Mouse (Mus musculus) hindbrain, embryonic 14.5 days (tissue): Measurements from ENCODE around the gene Cacng6. TPM values are rescaled to one million over a fixed set of nuclear protein-coding genes. Genes with fewer than 3 reads are reported as not detected.

Experiments
- ATAC-seq: fragments of 200-750 bp; cut with Nextera tagmentation; 2 replicates; pipeline ENCODE4 v1.8.0; 2017; ENCODE audit warnings: moderate number of reproducible peaks, mild to moderate bottlenecking, moderate TSS enrichment, moderate library complexity; ENCODE audit not compliant: low FRiP score
- DNase-seq: peaks from one replicate; pipeline ENCODE4 v3.0.0-alpha.2; 2015; ENCODE audit warnings: low spot score
- H3K27ac ChIP-seq: fragments of 300-500 bp; sonication (generic); 2 replicates; pipeline ENCODE4 v1.5.1; 2014; ENCODE audit warnings: mild to moderate bottlenecking, moderate library complexity
- H3K27me3 ChIP-seq: fragments of 300-500 bp; sonication (generic); 2 replicates; pipeline ENCODE4 v1.6.1; 2014; ENCODE audit warnings: mild to moderate bottlenecking, low read length, mixed read lengths; ENCODE audit not compliant: control insufficient read depth, insufficient read depth
- H3K36me3 ChIP-seq: fragments of 300-500 bp; sonication (generic); replicated peaks from 2 replicates; pipeline ENCODE4 v1.6.1; 2014; ENCODE audit not compliant: control insufficient read depth, insufficient read depth
- H3K4me1 ChIP-seq: fragments of 300-500 bp; sonication (generic); replicated peaks from 2 replicates; pipeline ENCODE4 v1.6.1; 2014; ENCODE audit warnings: antibody characterized with exemption, low read length, mixed read lengths; ENCODE audit not compliant: control insufficient read depth, insufficient read depth
- H3K4me2 ChIP-seq: fragments of 300-500 bp; sonication (generic); replicated peaks from 2 replicates; pipeline ENCODE4 v1.6.1; 2014; ENCODE audit warnings: mild to moderate bottlenecking, moderate library complexity
- H3K4me3 ChIP-seq: fragments of 300-500 bp; sonication (generic); replicated peaks from 2 replicates; pipeline ENCODE4 v1.5.1; 2014; ENCODE audit warnings: mild to moderate bottlenecking, low read length
- H3K9ac ChIP-seq: fragments of 300-500 bp; sonication (generic); 2 replicates; pipeline ENCODE4 v1.6.1; 2014
- H3K9me3 ChIP-seq: fragments of 300-500 bp; sonication (generic); 2 replicates; pipeline ENCODE4 v1.6.1; 2016; ENCODE audit warnings: low read length; ENCODE audit not compliant: control insufficient read depth
- WGBS: fragments of 180-500 bp; shearing (Covaris S2); extraction: QIAGEN DNeasy Blood & Tissue Kit; methylation state at CpG from one replicate; pipeline ENCODE4 v1.1.7; 2014; 5-methylcytosine and 5-hydroxymethylcytosine counted together
- polyA plus RNA-seq: library from polyadenylated mRNA; unstranded; fragments of >200 nt; fragmentation: Nextera tagmentation; extraction: Ambion mirVana; gene quantifications from 2 replicates; pipeline ENCODE4 v1.2.1, GENCODE M21; 2014

Cacng6 gene
- polyA plus RNA-seq, 1 experiment from 2014 or later, result not detected

- WGBS, result 92% methylated on average over 5 of the region's 5 CpGs
- Histone ChIP-seq H3K27ac (no peak overlapping the region), H3K4me1 (peaks cover 4% of the 10 kb centered on the region), H3K4me2 (no peak overlapping the region), H3K36me3 (no peaks in the 10 kb centered on the region), H3K9ac (no peak overlapping the region), H3K4me3 (no peak overlapping the region), H3K9me3 (no peaks in the 10 kb centered on the region), H3K27me3 (peaks cover 49% of the 10 kb centered on the region)
- ATAC-seq, result no peak
- no peak for DNase-seq
Measured at GRCm38 (mm10) chr7:3425141-3425540, 1.1 kb downstream of the Cacng6 start.

GRCm38 (mm10) chr7:3430161-3430560 lies 6.2 kb downstream of the Cacng6 start:
- Histone ChIP-seq H3K4me3 (no peak overlapping the region), H3K9me3 (no peaks in the 10 kb centered on the region), H3K4me2 (no peak overlapping the region), H3K36me3 (no peaks in the 10 kb centered on the region), H3K4me1 (no peaks in the 10 kb centered on the region), H3K27ac (no peak overlapping the region), H3K9ac (no peak overlapping the region), H3K27me3 (peaks cover 10% of the 10 kb centered on the region; the same call in 1 of the 2 replicates)
- WGBS, result 82% methylated on average over 6 of the region's 6 CpGs
- no peak for ATAC-seq
- no peak for DNase-seq

- DNase-seq (no peak), ATAC-seq (no peak)
- Histone ChIP-seq H3K36me3 (no peaks in the 10 kb centered on the region), H3K27ac (no peak overlapping the region), H3K27me3 (no peaks in the 10 kb centered on the region), H3K9ac (no peak overlapping the region), H3K4me2 (no peak overlapping the region), H3K9me3 (no peaks in the 10 kb centered on the region), H3K4me1 (no peaks in the 10 kb centered on the region), H3K4me3 (no peak overlapping the region)
- WGBS, result 78% methylated on average over 1 of the region's 1 CpGs
Measured at GRCm38 (mm10) chr7:3432066-3432465, 8.1 kb downstream of the Cacng6 start.

- Histone ChIP-seq H3K9me3 (no peaks in the 10 kb centered on the region), H3K27ac (no peak overlapping the region), H3K27me3 (no peaks in the 10 kb centered on the region), H3K4me1 (no peaks in the 10 kb centered on the region), H3K36me3 (no peaks in the 10 kb centered on the region), H3K9ac (no peak overlapping the region), H3K4me3 (no peak overlapping the region), H3K4me2 (no peak overlapping the region)
- 45% methylated on average over 5 of the region's 5 CpGs for WGBS
- DNase-seq, result no peak
- no peak for ATAC-seq
Measured at GRCm38 (mm10) chr7:3437941-3438340, 13.9 kb downstream of the Cacng6 start.

GRCm38 (mm10) chr7:3439984-3440383 lies 16.0 kb downstream of the Cacng6 start:
- Histone ChIP-seq H3K9ac (no peak overlapping the region), H3K9me3 (no peaks in the 10 kb centered on the region), H3K27me3 (no peaks in the 10 kb centered on the region), H3K27ac (no peak overlapping the region), H3K4me1 (no peaks in the 10 kb centered on the region), H3K36me3 (no peaks in the 10 kb centered on the region), H3K4me3 (no peak overlapping the region), H3K4me2 (no peak overlapping the region)
- ATAC-seq (no peak), DNase-seq (no peak)
- 92% methylated on average over 10 of the region's 11 CpGs for WGBS

DNA sequence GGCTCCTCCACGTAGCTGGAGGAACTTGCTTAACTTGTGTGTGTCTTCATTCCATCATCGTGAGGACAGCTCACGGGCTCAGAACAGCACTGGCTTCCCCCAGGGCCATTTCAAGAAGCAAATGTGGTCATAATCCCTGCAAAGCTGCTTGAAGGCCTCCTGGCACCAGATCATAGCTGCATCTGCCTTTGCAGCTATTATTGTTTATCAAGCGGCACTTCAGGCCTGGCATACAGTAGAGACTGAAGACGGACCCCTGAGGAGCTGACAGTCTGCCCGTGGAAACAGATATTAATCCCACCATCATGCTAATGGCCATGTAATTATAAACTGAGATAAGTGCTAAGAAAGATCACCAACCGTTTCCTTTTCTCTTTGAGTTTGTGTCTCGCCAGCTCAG lies 16.5 kb downstream of the Cacng6 start:
- DNase-seq (no peak), ATAC-seq (no peak)
- no peak overlapping the region for H3K27ac ChIP-seq
- H3K4me3 ChIP-seq, result no peak overlapping the region
- no peaks in the 10 kb centered on the region for H3K9me3 ChIP-seq
- H3K36me3 ChIP-seq, result no peaks in the 10 kb centered on the region
- H3K4me1 ChIP-seq, result no peaks in the 10 kb centered on the region
- no peak overlapping the region for H3K4me2 ChIP-seq
- no peaks in the 10 kb centered on the region for H3K27me3 ChIP-seq
- WGBS, result 59% methylated on average over 8 of the region's 8 CpGs
- H3K9ac ChIP-seq, result no peak overlapping the region

- 86% methylated on average over 10 of the region's 10 CpGs for WGBS
Measured at GRCm38 (mm10) chr7:3442476-3443062, 18.6 kb downstream of the Cacng6 start.

DNA sequence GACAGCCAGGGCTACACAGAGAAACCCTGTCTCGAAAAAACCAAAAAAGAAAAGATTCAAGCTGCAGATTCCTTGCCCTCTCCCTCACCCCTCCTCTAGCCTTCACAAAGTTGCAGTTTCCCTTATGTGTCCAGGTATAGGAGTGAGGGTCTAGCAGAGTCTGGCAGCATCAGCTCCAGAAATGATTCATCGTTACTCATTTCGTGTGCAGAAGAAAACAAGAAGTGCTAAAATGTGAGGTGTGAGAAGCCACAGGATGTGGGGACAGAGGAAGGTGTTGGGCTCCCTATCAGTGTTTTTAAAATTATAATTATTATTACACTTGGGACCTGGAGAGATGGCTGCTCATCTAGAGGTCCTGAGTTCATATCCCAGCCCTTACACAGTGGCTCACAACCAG lies 20.7 kb downstream of the Cacng6 start:
- Histone ChIP-seq H3K9ac (no peak overlapping the region), H3K9me3 (no peaks in the 10 kb centered on the region), H3K27me3 (no peaks in the 10 kb centered on the region), H3K27ac (no peak overlapping the region), H3K4me3 (no peak overlapping the region), H3K4me1 (no peaks in the 10 kb centered on the region), H3K4me2 (no peak overlapping the region), H3K36me3 (no peaks in the 10 kb centered on the region)
- ATAC-seq (no peak), DNase-seq (no peak)
- 82% methylated on average over 3 of the region's 3 CpGs for WGBS

More at GRCm38 (mm10) chr7:3442476-3443062, 18.6 kb downstream of the Cacng6 start:
- DNase-seq (no peak), ATAC-seq (no peak)
- Histone ChIP-seq H3K9me3 (no peaks in the 10 kb centered on the region), H3K9ac (no peak overlapping the region), H3K4me2 (no peak overlapping the region), H3K27me3 (no peaks in the 10 kb centered on the region), H3K36me3 (no peaks in the 10 kb centered on the region), H3K4me1 (no peaks in the 10 kb centered on the region), H3K27ac (no peak overlapping the region), H3K4me3 (no peak overlapping the region)

DNA sequence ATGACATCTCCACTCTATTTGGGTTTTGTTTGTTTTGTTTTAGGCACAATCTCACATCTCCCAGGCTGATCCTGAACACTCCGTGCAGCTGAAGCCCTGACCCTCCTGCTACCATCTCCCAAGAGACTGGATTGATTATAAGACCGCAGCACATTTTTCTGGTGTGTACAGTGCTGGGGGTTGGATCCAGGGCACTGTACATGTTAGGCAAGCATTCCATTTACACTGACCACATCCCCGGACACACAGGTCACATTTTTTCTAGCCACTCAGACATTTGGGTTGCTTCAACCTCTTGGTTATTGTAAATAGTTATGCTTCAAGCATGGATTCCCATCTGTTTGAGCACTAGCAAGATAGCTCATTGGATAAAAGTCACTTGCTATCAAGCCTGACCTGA lies 22.6 kb downstream of the Cacng6 start:
- Histone ChIP-seq H3K4me1 (no peaks in the 10 kb centered on the region), H3K9ac (no peak overlapping the region; the same call in 1 of the 2 replicates), H3K4me3 (no peak overlapping the region), H3K27ac (no peak overlapping the region), H3K36me3 (no peaks in the 10 kb centered on the region), H3K9me3 (no peaks in the 10 kb centered on the region), H3K4me2 (no peak overlapping the region), H3K27me3 (no peaks in the 10 kb centered on the region)
- WGBS, result 80% methylated on average over 3 of the region's 3 CpGs
- ATAC-seq (no peak), DNase-seq (no peak)

GRCm38 (mm10) chr7:3447026-3447425 lies 23.0 kb downstream of the Cacng6 start:
- H3K4me1 ChIP-seq, result no peaks in the 10 kb centered on the region
- no peak overlapping the region for H3K4me3 ChIP-seq
- no peak overlapping the region for H3K27ac ChIP-seq
- no peak overlapping the region for H3K9ac ChIP-seq
- no peaks in the 10 kb centered on the region for H3K9me3 ChIP-seq
- DNase-seq, result no peak
- 77% methylated on average over 4 of the region's 4 CpGs for WGBS
- no peak for ATAC-seq
- H3K27me3 ChIP-seq, result no peaks in the 10 kb centered on the region
- no peak overlapping the region for H3K4me2 ChIP-seq
- H3K36me3 ChIP-seq, result no peaks in the 10 kb centered on the region
